Mouse (Mus musculus) E14TG2a.4 (cell line): Measurements from ENCODE around the gene Fam117a.
"Not testable (repeated sequence)": the region's sequence is repeated elsewhere in the genome, so short reads cannot be mapped to it uniquely, and the experiment has no call there.

Experiments
- H3K27me3 ChIP-seq: 2 replicates; pipeline ENCODE4 v1.6.1; 2014; ENCODE audit warnings: low read length, control low read depth; ENCODE audit not compliant: insufficient read depth
- H3K36me3 ChIP-seq: 2 replicates; pipeline ENCODE4 v1.6.1; 2014; ENCODE audit warnings: low read length, control low read depth; ENCODE audit not compliant: insufficient read depth
- H3K4me1 ChIP-seq: replicated peaks from 2 replicates; pipeline ENCODE4 v1.6.1; 2014; ENCODE audit warnings: low read depth, low read length, control low read depth
- H3K4me3 ChIP-seq: replicated peaks from 2 replicates; pipeline ENCODE4 v1.5.1; 2014; ENCODE audit warnings: mild to moderate bottlenecking, low read length
- H3K9me3 ChIP-seq: 2 replicates; pipeline ENCODE4 v1.6.1; 2014; ENCODE audit warnings: low read length, control low read depth
- CTCF ChIP-seq: conservative IDR thresholded peaks from 2 replicates; pipeline ENCODE4 v1.5.1; 2014; ENCODE audit warnings: low read length
- NANOG ChIP-seq: IDR thresholded peaks from 2 replicates; pipeline ENCODE4 v1.6.1; 2014; ENCODE audit warnings: borderline replicate concordance, low read length, mixed read lengths
- POU5F1 ChIP-seq: IDR thresholded peaks from 2 replicates; pipeline ENCODE4 v1.6.1; 2014; ENCODE audit warnings: low read length, borderline replicate concordance

Gene Fam117a

GRCm38 (mm10) chr11:95397843-95398835, 61.3 kb downstream of the Fam117a start:
- H3K4me3 ChIP-seq = no peak overlapping the region
- peaks cover 30% of the 10 kb centered on the region for H3K27me3 ChIP-seq
- TF ChIP-seq POU5F1 = no peak
- peak; percentile 100 for TF ChIP-seq CTCF
- H3K9me3 ChIP-seq = no peaks in the 10 kb centered on the region
- H3K4me1 ChIP-seq = peaks cover 34% of the 10 kb centered on the region
- peaks cover under 1% of the 10 kb centered on the region; the same call in 1 of the 2 replicates for H3K36me3 ChIP-seq

DNA sequence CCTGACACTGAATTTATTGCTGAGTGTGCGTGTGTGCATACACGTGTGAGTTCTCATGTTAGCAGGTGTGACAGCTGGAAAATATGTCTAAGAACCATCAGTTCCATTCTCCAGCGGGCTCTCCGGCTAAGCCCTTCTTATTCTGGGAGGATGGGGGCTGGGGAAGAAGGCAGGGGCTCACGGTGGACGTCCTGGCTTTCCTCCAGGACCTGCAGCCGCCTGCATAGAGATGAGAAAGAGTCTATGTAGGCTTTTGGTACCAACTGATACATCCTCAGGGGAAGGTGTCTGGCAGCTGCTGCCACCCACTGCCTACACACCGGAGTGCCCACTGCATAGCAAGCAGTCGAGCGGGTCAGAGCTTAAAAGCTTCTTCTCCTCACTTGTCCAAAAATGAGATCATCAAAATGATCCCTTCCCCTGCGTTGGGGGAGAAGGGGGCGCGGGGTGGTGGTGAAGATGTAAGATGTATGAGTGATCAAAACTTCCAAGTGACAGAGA, 62.8 kb downstream of the Fam117a start:
- TF ChIP-seq CTCF (no peak), POU5F1 (no peak), NANOG (no peak)

DNA sequence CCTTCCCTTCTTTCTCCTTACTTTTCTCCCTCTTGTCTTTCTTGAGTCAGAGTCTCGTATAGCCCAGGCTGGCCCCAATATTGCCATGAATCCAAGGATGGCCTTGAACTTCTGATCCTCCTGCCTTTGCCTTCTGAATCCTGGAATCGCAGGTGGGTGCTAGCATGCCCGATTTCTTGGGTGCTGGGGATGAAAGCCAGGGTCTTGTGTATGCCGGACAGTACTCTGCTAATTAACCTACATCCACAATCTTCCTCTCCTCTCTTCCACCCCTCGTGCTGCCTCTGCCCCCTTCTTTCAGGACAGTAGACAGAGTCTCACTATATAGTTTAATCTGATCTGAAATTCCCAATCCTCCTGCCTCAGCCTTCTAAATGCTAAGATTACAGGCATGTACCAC, 64.8 kb downstream of the Fam117a start:
- no peaks in the 10 kb centered on the region for H3K36me3 ChIP-seq
- no peaks in the 10 kb centered on the region for H3K9me3 ChIP-seq
- H3K27me3 ChIP-seq = peaks cover 35% of the 10 kb centered on the region
- H3K4me3 ChIP-seq = no peak overlapping the region
- H3K4me1 ChIP-seq = peaks cover 36% of the 10 kb centered on the region
- TF ChIP-seq POU5F1 = no peak
- TF ChIP-seq NANOG = no peak
- TF ChIP-seq CTCF = no peak

More for the DNA sequence above, 62.8 kb downstream of the Fam117a start:
- Histone ChIP-seq H3K9me3 (no peaks in the 10 kb centered on the region), H3K4me3 (no peak overlapping the region), H3K36me3 (no peaks in the 10 kb centered on the region), H3K27me3 (peaks cover 35% of the 10 kb centered on the region), H3K4me1 (peaks cover 42% of the 10 kb centered on the region)

- Histone ChIP-seq H3K4me3 (no peak overlapping the region), H3K36me3 (no peaks in the 10 kb centered on the region), H3K4me1 (peaks cover 35% of the 10 kb centered on the region), H3K27me3 (peaks cover 35% of the 10 kb centered on the region), H3K9me3 (no peaks in the 10 kb centered on the region)
- no peak for TF ChIP-seq NANOG
- no peak for TF ChIP-seq POU5F1
- no peak for TF ChIP-seq CTCF
These were observed 65.4 kb downstream of the Fam117a start for GRCm38 (mm10) chr11:95402196-95402595.

DNA sequence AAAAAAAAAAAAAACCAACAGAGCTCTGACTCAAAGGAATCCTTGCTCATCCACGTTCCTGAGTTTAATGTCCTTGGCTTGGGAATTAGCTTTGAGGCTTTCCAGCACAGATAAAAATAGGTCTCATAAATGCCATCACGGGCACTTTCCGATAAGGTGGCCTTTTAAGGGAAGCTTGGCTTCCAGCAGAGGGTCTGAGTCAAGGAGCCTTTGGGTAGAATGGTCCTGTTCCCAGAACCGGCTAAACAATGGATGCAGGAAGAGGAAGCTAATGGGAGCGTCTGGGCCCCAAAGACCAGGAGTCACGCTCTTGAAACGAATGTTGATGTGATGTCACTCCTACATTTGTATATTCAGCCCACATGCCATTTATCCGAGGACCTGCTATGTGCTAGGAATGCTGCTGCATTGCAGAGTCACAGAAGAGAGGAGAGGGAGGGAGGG, 65.9 kb downstream of the Fam117a start:
- H3K4me1 ChIP-seq = peaks cover 40% of the 10 kb centered on the region
- no peaks in the 10 kb centered on the region for H3K9me3 ChIP-seq
- H3K36me3 ChIP-seq = no peaks in the 10 kb centered on the region
- H3K27me3 ChIP-seq = peaks cover 35% of the 10 kb centered on the region
- TF ChIP-seq NANOG = no peak
- TF ChIP-seq CTCF = no peak
- no peak for TF ChIP-seq POU5F1
- H3K4me3 ChIP-seq = no peak overlapping the region

GRCm38 (mm10) chr11:95403382-95404340, 66.8 kb downstream of the Fam117a start:
- no peak for TF ChIP-seq POU5F1
- no peak for TF ChIP-seq CTCF
- TF ChIP-seq NANOG = no peak
- peaks cover 41% of the 10 kb centered on the region for H3K4me1 ChIP-seq
- peaks cover 32% of the 10 kb centered on the region for H3K27me3 ChIP-seq
- no peaks in the 10 kb centered on the region for H3K36me3 ChIP-seq
- H3K9me3 ChIP-seq = no peaks in the 10 kb centered on the region
- H3K4me3 ChIP-seq = peak overlapping the region; percentile 32

- H3K36me3 ChIP-seq = no peaks in the 10 kb centered on the region
- peaks cover 15% of the 10 kb centered on the region for H3K27me3 ChIP-seq
- H3K9me3 ChIP-seq = no peaks in the 10 kb centered on the region
- no peak for TF ChIP-seq NANOG
- TF ChIP-seq CTCF = no peak
- no peak overlapping the region for H3K4me3 ChIP-seq
- peaks cover 35% of the 10 kb centered on the region for H3K4me1 ChIP-seq
These were observed 69.0 kb downstream of the Fam117a start for GRCm38 (mm10) chr11:95405771-95406170.

GRCm38 (mm10) chr11:95406398-95406797, 69.6 kb downstream of the Fam117a start:
- not testable (repeated sequence) for H3K36me3 ChIP-seq, H3K4me3 ChIP-seq, H3K9me3 ChIP-seq
- peaks cover 35% of the 10 kb centered on the region for H3K4me1 ChIP-seq
- peaks cover 14% of the 10 kb centered on the region for H3K27me3 ChIP-seq
